Mouse (Mus musculus) testis, adult 2 months (tissue): ENCODE measurements around the gene Pqlc2.

Experiments
- CTCF ChIP-seq: fragments of 200-500 bp; IDR thresholded peaks from 2 replicates; pipeline ENCODE4 v1.5.1; 2012; ENCODE audit warnings: low read depth, mild to moderate bottlenecking, inconsistent platforms, low read length, moderate library complexity; ENCODE audit not compliant: control insufficient read depth, insufficient read depth, insufficient replicate concordance
- POLR2A ChIP-seq: fragments of 200-500 bp; IDR thresholded peaks from 2 replicates; pipeline ENCODE4 v1.6.1; 2012; ENCODE audit warnings: low read depth, mild to moderate bottlenecking, inconsistent platforms, low read length, moderate library complexity; ENCODE audit not compliant: control insufficient read depth

DNA sequence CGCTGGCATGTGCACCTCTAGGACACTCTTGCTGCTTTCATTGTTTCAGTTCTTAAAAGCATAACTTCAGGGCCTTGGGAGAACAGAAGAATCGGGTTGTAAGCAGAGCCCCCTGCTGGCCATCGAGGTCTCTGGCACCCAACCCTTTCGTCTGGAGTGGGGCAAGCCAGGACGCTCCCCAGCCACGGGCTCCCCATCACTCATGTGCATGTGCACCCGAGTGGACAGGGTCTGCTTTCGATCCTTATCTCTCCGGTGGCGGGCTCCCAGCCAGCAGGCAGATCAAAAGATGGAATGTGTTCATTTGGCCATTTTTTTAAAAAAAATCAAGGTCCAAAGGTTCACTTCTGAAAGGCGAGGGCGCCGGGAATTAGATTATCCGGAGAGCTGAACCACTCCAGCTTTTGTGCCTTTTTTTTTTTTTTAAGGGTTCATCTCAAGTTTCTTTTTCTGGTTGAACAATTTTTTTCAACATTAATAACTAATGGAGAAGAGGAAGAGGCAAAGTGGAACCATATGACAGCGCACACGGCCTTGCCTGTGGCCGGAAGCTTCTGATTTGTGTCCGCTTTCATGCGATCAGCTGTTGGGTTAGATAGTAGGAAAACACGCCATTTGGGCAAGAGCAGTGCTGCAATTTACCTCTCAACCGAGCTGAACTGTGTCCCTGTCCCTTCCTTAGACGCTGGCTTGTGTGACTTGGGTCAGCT lies 58.3 kb downstream of the Pqlc2 start:
- TF ChIP-seq POLR2A (no peak), CTCF (peak; percentile 53; the same call in 1 of the 2 replicates)
